Mouse (Mus musculus) forelimb bud, embryonic 11.5 days (tissue): ENCODE results near the gene 2810021J22Rik.
"Not testable (repeated sequence)": the region's sequence is repeated elsewhere in the genome, so short reads cannot be mapped to it uniquely, and the experiment has no call there.

Experiments
- DNase-seq: peaks from one replicate; pipeline ENCODE4 v3.0.0-alpha.2; 2012; ENCODE audit warnings: low read depth, low spot score

2810021J22Rik gene

DNA sequence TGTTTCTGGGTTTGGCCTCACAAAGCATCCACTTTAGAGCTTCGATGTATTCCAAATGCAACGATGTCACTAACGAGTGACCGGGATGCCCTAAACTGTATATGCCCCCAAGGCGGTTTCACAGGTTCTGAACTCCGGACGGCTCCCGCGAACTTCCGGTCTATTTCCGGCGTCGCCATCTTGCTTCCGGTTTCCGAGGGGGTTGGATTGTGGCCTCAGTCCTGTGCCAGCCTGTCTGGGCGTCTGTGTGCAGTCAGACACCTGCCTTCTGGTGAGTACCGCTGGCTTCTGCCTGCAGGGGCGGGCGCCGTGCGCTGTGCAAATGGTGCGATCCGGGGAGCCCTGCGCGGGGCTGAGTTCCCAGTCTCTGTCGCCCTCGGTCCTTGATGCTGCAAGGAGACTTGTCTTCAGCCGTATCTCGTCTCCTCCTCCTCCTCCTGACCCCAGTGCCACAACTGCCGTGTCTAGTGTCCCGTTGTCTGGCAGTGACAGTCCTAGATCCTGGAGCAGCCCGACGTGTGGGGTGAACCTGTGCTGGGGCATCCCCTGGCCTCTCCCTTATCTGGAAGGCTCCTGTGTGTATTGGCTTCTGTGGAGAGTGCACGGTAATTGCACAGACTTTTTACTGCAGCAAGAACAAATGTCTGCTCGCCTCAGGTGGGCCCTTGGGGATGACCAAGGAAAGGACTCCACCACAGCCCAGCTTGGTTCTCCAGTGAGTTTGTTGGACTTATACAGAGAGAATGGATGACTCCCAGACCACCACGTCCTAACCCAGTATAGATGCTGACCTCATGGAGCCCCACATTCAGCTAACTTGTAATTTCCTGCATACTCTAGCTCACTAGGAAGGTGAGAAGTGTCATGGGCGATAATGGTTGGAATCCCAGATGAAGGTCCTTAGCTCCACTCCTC is at the start of gene 2810021J22Rik:
TSS of gene 2810021J22Rik (plus strand) at position 178 of the 915 bp plus-strand sequence.
- DNase-seq = peak; percentile 81

- DNase-seq = not testable (repeated sequence)
These were observed 38.1 kb upstream of the 2810021J22Rik start, which contains the start of gene Olfr312 for GRCm38 (mm10) chr11:58828937-58829336. Olfr312 (plus strand) TSS chr11:58829237.

DNA sequence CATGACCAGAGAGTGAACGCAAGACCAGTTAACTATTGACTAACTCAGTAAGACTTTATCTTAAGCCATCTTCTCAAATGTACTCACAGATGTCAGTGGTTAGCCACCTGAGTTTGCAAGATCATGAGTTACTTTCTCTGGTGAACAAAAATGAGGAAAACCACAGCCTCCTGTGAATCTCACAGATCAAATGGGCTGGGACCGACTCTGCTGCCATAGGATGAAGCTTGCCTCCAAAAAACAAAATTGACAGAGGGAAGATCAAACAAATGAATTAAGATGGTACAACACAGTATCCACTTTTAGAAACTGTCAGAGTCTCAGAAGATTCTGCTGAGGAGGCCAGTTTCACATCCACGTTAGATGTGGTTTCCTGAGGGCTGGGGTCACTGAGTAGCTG is 37.3 kb upstream of the 2810021J22Rik start:
- no peak for DNase-seq

- DNase-seq = not testable (repeated sequence)
These were observed 34.5 kb upstream of the 2810021J22Rik start for GRCm38 (mm10) chr11:58832541-58832940.

GRCm38 (mm10) chr11:58838951-58839350 is 28.1 kb upstream of the 2810021J22Rik start, which contains the start of gene Olfr311:
Olfr311 (plus strand) TSS chr11:58839251.
- not testable (repeated sequence) for DNase-seq

DNA sequence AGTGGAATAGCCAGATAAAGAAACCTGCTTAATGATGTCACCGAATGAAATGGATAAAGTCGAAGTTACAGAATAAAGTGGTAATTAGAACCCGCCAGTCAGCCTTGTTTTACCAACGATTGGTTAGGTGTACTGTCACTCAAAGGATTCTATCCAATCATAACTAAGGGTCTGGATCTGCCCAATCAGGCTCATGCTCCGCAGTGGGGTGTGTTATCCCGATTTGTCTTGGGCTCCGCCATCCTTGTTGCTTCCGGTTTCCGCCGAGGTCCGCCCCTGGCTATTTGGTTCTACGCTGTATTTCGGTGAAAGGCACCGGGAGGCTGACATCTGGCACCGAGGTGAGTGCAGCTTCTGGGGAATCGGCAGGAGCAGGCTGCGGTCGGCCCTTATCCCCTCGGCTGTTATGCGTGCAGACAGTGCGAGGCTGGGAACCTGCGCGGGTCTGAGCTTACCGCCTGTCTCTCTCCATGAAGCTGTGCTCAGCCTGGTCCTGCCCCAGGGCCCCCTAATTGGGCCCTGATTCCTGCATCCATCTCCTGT is 20.0 kb upstream of the 2810021J22Rik start, which contains the start of gene Gm12258:
TSS of gene Gm12258 (plus strand) at position 240 of the 543 bp plus-strand sequence.
- peak; percentile 100 for DNase-seq

DNA sequence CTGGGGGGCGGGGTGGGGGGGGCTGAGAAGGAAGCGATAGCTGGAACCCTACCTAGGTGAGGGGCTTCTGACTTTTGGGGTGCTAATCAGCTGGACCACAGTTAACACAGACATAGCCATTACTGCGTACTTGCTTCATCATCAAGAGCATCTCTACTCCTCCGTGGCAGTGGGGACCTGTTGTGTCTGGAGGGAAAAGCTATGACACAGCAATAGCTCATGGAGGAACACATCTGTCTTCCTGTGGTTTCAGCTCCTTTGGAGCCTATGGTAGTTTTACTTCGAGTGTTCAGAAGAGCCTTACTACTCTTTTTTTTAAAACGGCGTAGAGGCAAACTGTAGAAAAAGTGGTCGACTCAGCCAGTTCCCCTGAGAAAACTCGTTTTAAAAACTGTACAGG is 19.4 kb upstream of the 2810021J22Rik start:
- no peak for DNase-seq

DNA sequence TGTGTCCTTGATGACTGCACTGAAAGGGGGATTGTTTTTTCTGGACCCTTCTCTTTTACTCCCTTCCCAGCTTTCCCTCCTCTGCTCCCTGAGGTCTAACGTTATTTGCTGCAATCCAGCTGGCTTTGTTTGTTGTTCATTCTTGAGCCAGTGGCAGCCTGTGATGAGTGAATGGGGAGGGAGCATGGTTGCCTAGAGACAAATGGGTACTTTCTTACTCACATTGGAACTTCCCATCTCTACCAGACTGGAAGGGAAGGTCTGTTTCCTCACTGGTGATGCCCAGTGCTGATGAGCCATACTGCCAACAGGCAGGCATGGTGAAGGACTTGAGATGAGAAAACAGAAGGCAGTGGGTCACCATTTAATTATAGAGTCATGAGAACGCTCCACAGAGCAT is 17.3 kb upstream of the 2810021J22Rik start:
- no peak for DNase-seq

GRCm38 (mm10) chr11:58860744-58861143 is 6.3 kb upstream of the 2810021J22Rik start:
- DNase-seq = no peak

- no peak for DNase-seq
These were observed 926 bp downstream of the 2810021J22Rik start for GRCm38 (mm10) chr11:58867954-58868330.

DNA sequence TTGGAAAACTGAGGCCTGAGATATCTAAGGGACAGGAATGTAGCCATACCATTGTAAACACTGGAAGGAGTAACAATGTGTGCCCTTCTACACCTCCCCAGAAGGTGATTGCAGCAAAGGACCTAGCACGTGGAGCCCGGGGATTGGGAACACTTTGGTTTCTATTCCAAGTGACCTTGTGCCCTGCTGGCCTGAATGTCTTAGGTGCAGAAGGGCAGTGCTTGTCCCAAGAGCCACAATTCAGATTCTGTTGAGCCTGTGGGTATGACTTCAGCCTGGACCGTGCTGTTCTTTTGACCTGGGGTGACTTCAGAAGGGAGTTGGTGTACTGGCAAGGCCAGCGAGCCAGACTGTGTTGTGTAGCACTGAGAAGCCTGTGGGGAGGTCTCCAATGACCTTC is 3.9 kb downstream of the 2810021J22Rik start:
- DNase-seq = no peak

DNA sequence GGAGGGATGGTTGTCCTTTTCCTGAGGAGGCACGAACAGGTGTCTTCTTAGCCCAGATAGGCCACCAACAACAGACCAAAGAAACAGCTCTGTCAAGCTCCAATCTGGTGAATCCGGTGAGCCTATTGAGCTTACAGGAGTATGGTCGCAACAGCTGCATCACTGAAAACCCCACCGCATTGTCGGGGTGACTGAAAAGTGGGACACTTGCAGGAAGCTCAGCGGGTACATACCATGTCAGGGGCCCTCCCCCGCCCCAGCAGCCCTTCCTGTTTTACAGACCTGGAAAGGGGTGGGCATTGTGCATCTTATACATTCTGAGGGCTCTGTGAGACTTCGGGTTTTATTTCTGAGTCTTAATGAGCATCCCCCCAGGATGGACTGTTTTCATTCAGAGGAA is 16.7 kb downstream of the 2810021J22Rik start:
- DNase-seq = no peak

GRCm38 (mm10) chr11:58890511-58890910 is 23.5 kb downstream of the 2810021J22Rik start:
- no peak for DNase-seq

GRCm38 (mm10) chr11:58894456-58894855 is 27.4 kb downstream of the 2810021J22Rik start:
- DNase-seq = no peak

DNA sequence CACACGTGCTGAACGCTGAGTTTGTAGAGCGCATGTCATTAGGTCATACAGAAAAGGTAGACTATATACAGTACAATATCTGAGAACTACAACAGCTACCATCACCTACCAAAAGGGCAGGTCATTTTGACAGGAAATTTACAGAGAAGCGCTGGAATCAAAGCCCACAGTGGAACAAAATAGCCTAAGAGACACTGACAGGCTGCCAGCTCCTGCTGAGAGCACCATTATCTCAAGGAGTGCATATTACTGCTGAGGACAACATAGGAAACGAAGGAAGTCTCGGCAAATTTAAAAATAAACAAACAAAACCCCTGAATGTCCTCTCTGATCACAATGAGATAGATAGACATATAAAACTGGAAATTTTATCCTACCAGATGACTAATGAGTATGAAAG is 30.5 kb downstream of the 2810021J22Rik start:
- DNase-seq = no peak

DNA sequence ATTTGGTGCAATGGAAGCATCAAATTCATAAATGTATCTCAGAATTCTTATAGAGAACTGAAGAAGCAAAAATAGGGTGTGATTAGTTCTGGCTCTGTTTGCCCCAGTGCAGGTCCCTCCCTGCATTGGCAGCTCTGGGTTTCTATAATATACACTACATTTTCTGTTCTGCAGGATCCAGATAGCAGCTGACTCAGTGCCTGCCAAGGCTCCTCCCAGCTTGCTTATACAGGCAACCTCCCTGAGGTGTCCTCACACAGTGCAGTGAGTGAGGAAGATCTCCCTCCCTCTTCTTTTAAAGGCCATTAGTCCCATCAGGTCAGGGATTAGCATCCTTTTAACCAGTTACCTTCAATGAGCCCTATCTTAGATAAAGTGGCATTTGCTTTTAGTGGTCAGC is 34.1 kb downstream of the 2810021J22Rik start:
- no peak for DNase-seq

GRCm38 (mm10) chr11:58903511-58904409 is 36.7 kb downstream of the 2810021J22Rik start, which contains the start of gene Zfp39:
Zfp39 (minus strand) TSS chr11:58904225.
- peak; percentile 91 for DNase-seq

DNA sequence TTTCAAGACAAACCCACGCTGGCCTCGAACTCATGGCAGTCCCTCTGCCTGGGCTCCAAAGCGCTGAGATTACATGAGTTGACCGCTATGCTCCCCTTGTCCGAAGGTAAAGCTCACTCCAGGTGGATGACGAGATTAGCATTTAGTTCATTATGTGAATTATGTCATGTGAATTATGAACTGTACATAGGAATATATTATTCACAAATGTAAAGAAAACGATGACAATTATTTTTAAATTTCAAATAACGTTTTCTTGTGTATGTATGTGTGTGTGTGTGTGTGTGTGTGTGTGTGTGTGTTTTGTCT is 37.3 kb downstream of the 2810021J22Rik start:
- no peak for DNase-seq

GRCm38 (mm10) chr11:58904838-58905237 is 37.8 kb downstream of the 2810021J22Rik start:
- peak; percentile 21 for DNase-seq

DNA sequence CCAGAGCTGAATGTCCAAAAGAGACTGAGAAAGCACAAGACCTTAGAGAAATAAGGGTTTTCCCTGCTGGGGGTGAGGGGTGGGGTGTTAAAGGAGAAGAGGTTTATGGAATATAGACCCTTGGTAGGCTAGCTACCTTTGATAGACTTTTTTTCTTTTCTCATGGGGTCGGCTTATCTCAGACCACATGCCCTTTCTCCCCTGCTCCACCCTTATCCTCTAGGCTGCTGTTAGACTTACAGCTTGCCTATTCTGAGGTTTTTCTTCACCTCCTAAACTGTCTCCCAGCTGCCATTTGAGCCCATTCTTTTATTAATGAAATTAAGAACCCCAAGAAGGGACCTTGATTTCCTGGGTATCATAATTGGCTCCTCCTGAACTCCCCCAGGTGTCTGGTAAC is 46.8 kb downstream of the 2810021J22Rik start:
- no peak for DNase-seq

DNA sequence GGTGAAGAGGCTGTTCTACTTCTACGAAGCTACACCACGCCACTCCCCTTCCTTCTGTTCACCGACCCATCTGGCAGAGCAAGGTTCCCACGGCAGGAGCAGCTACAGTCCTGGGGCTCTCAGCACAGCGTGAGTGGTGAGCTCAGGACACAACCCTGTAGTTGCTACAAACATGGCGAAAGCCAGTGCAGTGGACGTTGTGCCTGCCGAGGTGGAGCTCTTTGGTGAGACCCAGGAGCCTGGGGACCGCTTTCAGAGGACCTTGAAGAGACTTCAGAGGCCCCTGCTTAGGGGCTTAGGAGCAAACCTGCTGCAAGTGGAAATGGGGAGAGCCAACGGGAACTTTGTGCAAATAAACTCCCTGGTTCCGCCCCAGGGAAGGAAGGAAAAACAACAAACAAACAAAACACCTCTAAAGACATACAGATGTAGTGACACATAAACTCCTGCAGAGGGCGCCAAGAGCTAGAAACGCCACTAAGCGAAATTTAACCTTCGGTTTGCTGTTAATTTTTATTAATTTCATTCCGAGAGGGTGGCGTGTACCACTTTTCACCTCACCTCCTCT is 47.5 kb downstream of the 2810021J22Rik start:
- no peak for DNase-seq
